Mouse (Mus musculus): ENCODE results near the gene Clptm1l. TPM values are rescaled to one million over a fixed set of nuclear protein-coding genes. Genes with fewer than 3 reads are reported as not detected.

The Clptm1l gene
- polyA plus RNA-seq, 1 experiment from 2014 or later, result 90.3 TPM

- Histone ChIP-seq H3K9ac (no peak overlapping the region), H3K36me3 (peaks cover 53% of the 10 kb centered on the region), H3K4me2 (no peak overlapping the region), H3K4me3 (replicated peaks) (no peak overlapping the region), H3K27ac (no peak overlapping the region), H3K9me3 (replicated peaks) (no peaks in the 10 kb centered on the region), H3K4me1 (replicated peaks) (no peaks in the 10 kb centered on the region), H3K27me3 (no peaks in the 10 kb centered on the region)
- ATAC-seq (ENCODE audit: low read depth), result no peak
- 57% methylated on average over 6 of the region's 6 CpGs for WGBS (ENCODE audit: insufficient replicate concordance)
- no peak for DNase-seq
Measured at GRCm38 (mm10) chr13:73620637-73621036, 16.8 kb downstream of the Clptm1l start.

DNA sequence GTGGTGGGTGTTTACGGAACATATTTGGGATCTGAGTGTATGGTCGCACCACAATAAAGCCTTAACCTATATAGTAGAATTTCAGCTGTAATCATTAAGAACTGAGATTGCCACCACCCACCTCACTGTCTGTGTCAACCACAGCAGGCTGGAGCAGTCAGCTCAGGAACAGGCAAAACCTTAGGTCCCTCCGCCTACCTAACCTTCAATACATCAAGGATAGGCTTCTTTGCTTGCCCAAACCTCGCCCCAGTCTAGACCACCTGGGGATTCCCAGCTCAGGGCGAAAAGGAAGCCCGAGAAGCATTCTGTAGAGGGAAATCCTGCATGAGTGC is 22.6 kb downstream of the Clptm1l start:
- Histone ChIP-seq H3K9ac (peak overlapping the region; percentile 51; the same call in 1 of the 2 replicates), H3K9me3 (replicated peaks) (no peaks in the 10 kb centered on the region)
- 32% methylated on average over 6 of the region's 6 CpGs for WGBS (ENCODE audit: insufficient replicate concordance)

DNA sequence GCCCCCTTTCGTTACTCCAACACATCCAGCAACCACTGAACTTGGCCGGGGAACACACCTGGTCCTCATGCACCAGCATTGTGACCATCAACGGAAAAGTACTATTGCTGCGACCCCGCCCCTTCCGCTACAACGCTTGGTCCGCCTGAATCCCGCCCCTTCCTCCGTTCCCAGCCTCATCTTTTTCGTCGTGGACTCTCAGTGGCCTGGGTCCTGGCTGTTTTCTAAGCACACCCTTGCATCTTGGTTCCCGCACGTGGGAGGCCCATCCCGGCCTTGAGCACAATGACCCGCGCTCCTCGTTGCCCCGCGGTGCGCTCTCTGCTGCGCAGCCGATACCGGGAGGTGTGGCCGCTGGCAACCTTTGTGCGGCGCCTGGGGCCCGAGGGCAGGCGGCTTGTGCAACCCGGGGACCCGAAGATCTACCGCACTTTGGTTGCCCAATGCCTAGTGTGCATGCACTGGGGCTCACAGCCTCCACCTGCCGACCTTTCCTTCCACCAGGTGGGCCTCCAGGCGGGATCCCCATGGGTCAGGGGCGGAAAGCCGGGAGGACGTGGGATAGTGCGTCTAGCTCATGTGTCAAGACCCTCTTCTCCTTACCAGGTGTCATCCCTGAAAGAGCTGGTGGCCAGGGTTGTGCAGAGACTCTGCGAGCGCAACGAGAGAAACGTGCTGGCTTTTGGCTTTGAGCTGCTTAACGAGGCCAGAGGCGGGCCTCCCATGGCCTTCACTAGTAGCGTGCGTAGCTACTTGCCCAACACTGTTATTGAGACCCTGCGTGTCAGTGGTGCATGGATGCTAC is 23.1 kb downstream of the Clptm1l start, which contains the start of gene Tert:
TSS of gene Tert (plus strand) at position 167 of the 805 bp plus-strand sequence.
- DNase-seq (peak; percentile 18), ATAC-seq (ENCODE audit: low read depth) (peak; percentile 56)
- no peak within 1 kb of the TSS for H3K27ac ChIP-seq
- no peaks in the 10 kb centered on the region for H3K36me3 ChIP-seq
- H3K4me1 ChIP-seq (replicated peaks), result peaks cover 29% of the 10 kb centered on the region
- peak within 1 kb of the TSS; percentile 51 for H3K9ac ChIP-seq
- peak within 1 kb of the TSS; percentile 56 for H3K4me3 ChIP-seq (replicated peaks)
- no peaks in the 10 kb centered on the region for H3K27me3 ChIP-seq
- WGBS (ENCODE audit: insufficient replicate concordance), result 14% methylated on average over 47 of the region's 47 CpGs
- no peaks in the 10 kb centered on the region for H3K9me3 ChIP-seq (replicated peaks)
- peak within 1 kb of the TSS; percentile 68 for H3K4me2 ChIP-seq

More for the DNA sequence above, 22.6 kb downstream of the Clptm1l start:
- Histone ChIP-seq H3K4me3 (replicated peaks) (peak overlapping the region; percentile 56), H3K4me2 (peak overlapping the region; percentile 68), H3K4me1 (replicated peaks) (peaks cover 29% of the 10 kb centered on the region), H3K27me3 (no peaks in the 10 kb centered on the region), H3K36me3 (0 out of 2 replicates have a peak, but pooled peaks cover under 1% of the 10 kb centered on the region), H3K27ac (no peak overlapping the region)
- ATAC-seq (ENCODE audit: low read depth), result no peak; the same call in 1 of the 2 replicates
- DNase-seq, result no peak

- Histone ChIP-seq H3K4me3 (replicated peaks) (no peak overlapping the region), H3K9ac (no peak overlapping the region), H3K27ac (no peak overlapping the region), H3K4me2 (no peak overlapping the region), H3K9me3 (replicated peaks) (no peaks in the 10 kb centered on the region), H3K27me3 (no peaks in the 10 kb centered on the region), H3K36me3 (no peaks in the 10 kb centered on the region), H3K4me1 (replicated peaks) (peaks cover 29% of the 10 kb centered on the region)
- WGBS (ENCODE audit: insufficient replicate concordance), result 51% methylated on average over 11 of the region's 11 CpGs
- ATAC-seq (ENCODE audit: low read depth), result 0 out of 2 replicates have a peak, but pooled peaks have one; percentile 30
- DNase-seq, result no peak
Measured at GRCm38 (mm10) chr13:73628586-73629113, 24.8 kb downstream of the Clptm1l start.

GRCm38 (mm10) chr13:73631837-73632236 is 28.0 kb downstream of the Clptm1l start:
- peaks cover 23% of the 10 kb centered on the region for H3K4me1 ChIP-seq (replicated peaks)
- no peak for DNase-seq
- ATAC-seq (ENCODE audit: low read depth), result no peak
- H3K9me3 ChIP-seq (replicated peaks), result no peaks in the 10 kb centered on the region
- 85% methylated on average over 3 of the region's 3 CpGs for WGBS (ENCODE audit: insufficient replicate concordance)
- no peak overlapping the region for H3K27ac ChIP-seq
- no peaks in the 10 kb centered on the region for H3K36me3 ChIP-seq
- H3K4me3 ChIP-seq (replicated peaks), result no peak overlapping the region
- no peaks in the 10 kb centered on the region for H3K27me3 ChIP-seq
- no peak overlapping the region for H3K4me2 ChIP-seq
- no peak overlapping the region for H3K9ac ChIP-seq

DNA sequence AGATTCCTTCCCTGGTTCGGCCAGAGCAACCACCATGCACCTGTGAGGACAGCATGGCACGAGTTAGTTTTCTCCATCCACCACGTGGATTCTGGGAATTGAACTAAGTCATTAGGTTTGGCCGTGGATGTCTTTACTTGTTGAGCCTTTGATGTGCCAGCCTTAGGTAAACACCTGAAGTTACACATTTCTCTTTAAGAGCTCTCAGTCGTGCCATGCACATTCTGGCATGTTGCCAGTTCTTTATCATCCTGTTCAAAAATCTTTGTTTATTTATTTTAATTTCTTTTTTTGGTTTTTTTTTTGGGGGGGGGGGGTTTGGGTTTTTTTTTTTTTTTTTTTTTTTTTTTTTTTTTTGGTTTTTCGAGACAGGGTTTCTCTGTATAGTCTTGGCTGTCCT is 34.0 kb downstream of the Clptm1l start:
- Histone ChIP-seq H3K4me2 (no peak overlapping the region), H3K9ac (no peak overlapping the region), H3K4me3 (replicated peaks) (no peak overlapping the region), H3K36me3 (no peaks in the 10 kb centered on the region), H3K4me1 (replicated peaks) (0 out of 2 replicates have a peak, but pooled peaks cover 7% of the 10 kb centered on the region), H3K9me3 (replicated peaks) (no peaks in the 10 kb centered on the region), H3K27me3 (no peaks in the 10 kb centered on the region), H3K27ac (no peak overlapping the region)
- ATAC-seq (ENCODE audit: low read depth) (no peak), DNase-seq (no peak)
- 57% methylated on average over 5 of the region's 6 CpGs for WGBS (ENCODE audit: insufficient replicate concordance)

DNA sequence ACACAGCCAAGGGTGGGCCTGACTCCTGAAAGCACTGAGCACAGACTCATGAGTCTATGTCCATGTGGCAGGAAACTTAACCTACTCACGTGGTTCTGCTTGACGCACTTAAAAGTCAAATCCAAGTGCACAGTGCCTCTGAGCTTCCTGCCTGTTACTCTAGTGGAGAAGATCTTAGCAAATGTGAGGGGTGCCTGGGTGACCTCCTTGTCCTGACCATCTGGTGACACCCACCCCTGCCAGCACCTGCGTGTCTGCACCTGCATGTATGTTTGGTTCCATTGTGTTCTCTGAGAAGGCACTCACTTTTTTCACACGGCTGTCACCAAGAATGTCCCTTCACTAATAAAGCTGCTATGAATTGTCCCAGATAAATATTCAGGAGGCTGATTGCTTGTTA is 37.5 kb downstream of the Clptm1l start:
- H3K4me1 ChIP-seq (replicated peaks), result 0 out of 2 replicates have a peak, but pooled peaks cover 7% of the 10 kb centered on the region
- no peaks in the 10 kb centered on the region for H3K36me3 ChIP-seq
- H3K27ac ChIP-seq, result no peak overlapping the region
- no peak overlapping the region for H3K4me2 ChIP-seq
- H3K27me3 ChIP-seq, result no peaks in the 10 kb centered on the region
- 71% methylated on average over 4 of the region's 4 CpGs for WGBS (ENCODE audit: insufficient replicate concordance)
- no peak for ATAC-seq (ENCODE audit: low read depth)
- H3K9me3 ChIP-seq (replicated peaks), result no peaks in the 10 kb centered on the region
- H3K9ac ChIP-seq, result no peak overlapping the region
- no peak overlapping the region for H3K4me3 ChIP-seq (replicated peaks)
- DNase-seq, result no peak

DNA sequence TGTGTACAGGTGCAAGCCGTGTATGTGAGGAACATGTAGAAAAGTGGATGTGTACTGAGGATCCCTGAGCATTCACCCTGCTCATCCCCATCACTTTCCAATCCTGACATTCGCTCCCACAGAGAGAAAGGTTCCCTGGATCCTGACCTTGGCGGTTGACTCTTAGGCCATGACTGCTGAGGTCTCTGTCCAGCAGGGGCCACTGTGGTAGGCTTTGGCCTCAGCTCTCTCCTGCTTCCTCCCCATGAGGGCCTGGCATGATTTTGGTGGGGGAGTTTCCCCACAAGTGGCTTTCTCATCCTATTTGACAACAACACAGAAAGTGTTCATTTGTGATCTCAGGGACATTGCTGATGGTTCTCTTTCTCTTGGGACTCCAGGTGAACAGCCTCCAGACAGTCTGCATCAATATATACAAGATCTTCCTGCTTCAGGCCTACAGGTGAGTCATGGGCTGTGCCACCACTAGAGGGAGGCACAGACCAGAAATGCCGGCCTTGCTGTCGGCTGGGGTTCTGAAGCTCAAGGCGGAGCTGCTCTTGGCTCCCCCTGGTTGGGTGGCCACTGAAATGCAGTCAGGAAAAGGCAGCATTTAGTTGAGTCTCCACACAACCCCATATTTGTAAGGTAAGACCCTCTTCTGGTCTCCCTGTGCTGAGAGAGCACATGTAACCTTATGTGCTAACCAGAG is 42.7 kb downstream of the Clptm1l start:
- Histone ChIP-seq H3K9me3 (replicated peaks) (no peaks in the 10 kb centered on the region), H3K4me2 (no peak overlapping the region), H3K4me3 (replicated peaks) (no peak overlapping the region), H3K9ac (no peak overlapping the region), H3K36me3 (no peaks in the 10 kb centered on the region), H3K27me3 (no peaks in the 10 kb centered on the region), H3K27ac (no peak overlapping the region), H3K4me1 (replicated peaks) (0 out of 2 replicates have a peak, but pooled peaks cover 3% of the 10 kb centered on the region)
- ATAC-seq (ENCODE audit: low read depth), result peak; percentile 41; the same call in 1 of the 2 replicates
- WGBS (ENCODE audit: insufficient replicate concordance), result 33% methylated on average over 6 of the region's 6 CpGs
- no peak for DNase-seq

DNA sequence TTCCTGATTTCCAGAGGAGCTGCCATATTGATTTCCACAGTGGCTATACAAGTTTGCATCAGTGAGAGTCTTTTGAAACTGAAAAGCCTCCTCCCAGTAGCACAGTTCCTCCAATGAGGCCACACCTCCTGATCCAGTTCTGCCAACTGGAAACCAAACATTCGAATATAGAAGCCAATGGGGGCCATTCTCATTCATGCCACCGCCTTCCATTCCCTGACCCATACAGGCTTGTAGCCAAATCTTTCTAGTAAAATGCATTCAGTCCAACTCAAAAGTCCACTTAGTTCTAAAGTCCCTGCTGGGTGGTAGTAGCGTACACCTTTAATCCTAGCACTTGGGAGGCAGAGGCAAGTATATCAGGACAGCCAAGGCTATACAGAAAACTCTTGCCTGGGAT is 49.5 kb downstream of the Clptm1l start:
- Histone ChIP-seq H3K9me3 (replicated peaks) (no peaks in the 10 kb centered on the region), H3K4me1 (replicated peaks) (no peaks in the 10 kb centered on the region), H3K27ac (no peak overlapping the region), H3K4me3 (replicated peaks) (no peak overlapping the region), H3K36me3 (no peaks in the 10 kb centered on the region), H3K9ac (no peak overlapping the region), H3K27me3 (no peaks in the 10 kb centered on the region), H3K4me2 (no peak overlapping the region)
- ATAC-seq (ENCODE audit: low read depth), result no peak
- DNase-seq, result no peak
- 64% methylated on average over 3 of the region's 3 CpGs for WGBS (ENCODE audit: insufficient replicate concordance)

DNA sequence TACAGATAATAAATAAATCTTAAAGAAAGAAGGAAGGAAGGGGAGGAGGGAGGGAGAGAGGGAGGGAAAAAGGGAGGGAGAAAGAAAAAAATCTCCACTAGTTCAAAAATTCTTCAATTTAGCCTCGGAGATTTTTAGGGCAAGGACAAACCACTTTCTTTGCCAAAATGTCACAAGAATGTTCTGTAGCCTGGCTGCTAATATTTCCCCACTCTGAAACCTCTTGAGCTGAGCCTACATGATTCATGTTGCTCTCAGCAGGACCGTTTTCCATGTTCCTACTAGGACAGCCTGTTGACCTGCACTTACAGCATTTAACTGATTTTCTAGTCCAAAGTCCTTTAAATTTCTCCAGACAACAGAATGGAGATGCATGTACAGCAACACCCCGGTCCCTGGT is 51.2 kb downstream of the Clptm1l start:
- Histone ChIP-seq H3K4me3 (replicated peaks) (no peak overlapping the region), H3K9ac (no peak overlapping the region), H3K36me3 (no peaks in the 10 kb centered on the region), H3K27me3 (no peaks in the 10 kb centered on the region), H3K4me1 (replicated peaks) (no peaks in the 10 kb centered on the region), H3K4me2 (no peak overlapping the region), H3K27ac (no peak overlapping the region), H3K9me3 (replicated peaks) (no peaks in the 10 kb centered on the region)
- ATAC-seq (ENCODE audit: low read depth) (no peak), DNase-seq (no peak)
- WGBS (ENCODE audit: insufficient replicate concordance), result 42% methylated on average over 3 of the region's 3 CpGs

- Histone ChIP-seq H3K27ac (no peak overlapping the region), H3K36me3 (no peaks in the 10 kb centered on the region), H3K4me2 (no peak overlapping the region), H3K9me3 (replicated peaks) (no peaks in the 10 kb centered on the region), H3K27me3 (no peaks in the 10 kb centered on the region), H3K4me1 (replicated peaks) (no peaks in the 10 kb centered on the region), H3K4me3 (replicated peaks) (no peak overlapping the region), H3K9ac (no peak overlapping the region)
- WGBS (ENCODE audit: insufficient replicate concordance), result 31% methylated on average over 2 of the region's 2 CpGs
- no peak for ATAC-seq (ENCODE audit: low read depth)
- DNase-seq, result no peak
Measured at GRCm38 (mm10) chr13:73658953-73659352, 55.1 kb downstream of the Clptm1l start.

Measured in liver, embryonic 13.5 days (tissue).